Mouse (Mus musculus) liver, postnatal 0 days (tissue): ENCODE data around the gene Gm17374.

Experiments
- CTCF ChIP-seq: sonication (generic); IDR thresholded peaks from 2 replicates; pipeline ENCODE4 v1.5.1; 2016; ENCODE audit warnings: antibody characterized with exemption, low read depth
- EP300 ChIP-seq: IDR thresholded peaks from 2 replicates; pipeline ENCODE4 v1.6.1; 2016; ENCODE audit warnings: antibody characterized with exemption, low read depth, mild to moderate bottlenecking

- TF ChIP-seq CTCF (no peak), EP300 (peak; percentile 96)
Measured at GRCm38 (mm10) chr2:140163351-140163854, 11.6 kb downstream of the Gm17374 start.
